Mouse (Mus musculus) adrenal gland (tissue): ENCODE data around the gene Gm49383.

Source experiments
- intact Hi-C: fragments of 180-260 bp; cut with DNase I; formaldehyde crosslinking; loops from one replicate; pipeline ENCODE4 v1.15.1; 2025
- long read RNA-seq, 2 experiments: library from polyadenylated mRNA; unstranded; transcript quantifications; one replicate each; pipeline ENCODE4 v2.0.0; 2020; ENCODE audit warnings: borderline replicate concordance in 1 of 2; ENCODE audit not compliant: insufficient replicate concordance in 1 of 2

The Gm49383 gene
- long read RNA-seq, experiment 1, partial matches to known transcripts, result 0 of 1 reads
- long read RNA-seq, experiment 1, other reads (novel, unspliced or antisense), result 1 of 1 reads
- long read RNA-seq, experiment 2, partial matches to known transcripts, result 2 of 3 reads
- long read RNA-seq, experiment 2, other reads (novel, unspliced or antisense), result 1 of 3 reads

- intact Hi-C loops, result loop anchor here (5.0 kb wide), 1 partner anchor 111 kb away; no protein-coding TSS in a partner anchor
Measured at GRCm38 (mm10) chr12:69196444-69197377, at the start of gene Gm49383. Gene Gm49383 (minus strand): TSS chr12:69197104.

- intact Hi-C loops, result no loop called here
Measured at GRCm38 (mm10) chr12:69241771-69242431, 45.0 kb upstream of the Gm49383 start.

- intact Hi-C loops, result no loop called here
Measured at GRCm38 (mm10) chr12:69241405-69241770, 44.5 kb upstream of the Gm49383 start.

- intact Hi-C loops, result no loop called here
Measured at GRCm38 (mm10) chr12:69240876-69241275, 44.0 kb upstream of the Gm49383 start, which contains the start of gene Klhdc1. Gene Klhdc1 (plus strand): TSS chr12:69241176.

GRCm38 (mm10) chr12:69238284-69238683 lies 41.4 kb upstream of the Gm49383 start:
- intact Hi-C loops, result no loop called here

- intact Hi-C loops, result no loop called here
Measured at GRCm38 (mm10) chr12:69235782-69236181, 38.9 kb upstream of the Gm49383 start.

GRCm38 (mm10) chr12:69229251-69229650 lies 32.3 kb upstream of the Gm49383 start:
- intact Hi-C loops, result no loop called here

- intact Hi-C loops, result no loop called here
Measured at GRCm38 (mm10) chr12:69227776-69228466, 31.0 kb upstream of the Gm49383 start, which contains the start of gene Pole2. Gene Pole2 (minus strand): TSS chr12:69228195.

GRCm38 (mm10) chr12:69220613-69221277 lies 23.8 kb upstream of the Gm49383 start:
- intact Hi-C loops, result no loop called here

GRCm38 (mm10) chr12:69216587-69216986 lies 19.7 kb upstream of the Gm49383 start:
- intact Hi-C loops, result no loop called here

GRCm38 (mm10) chr12:69215000-69215785 lies 18.3 kb upstream of the Gm49383 start:
- intact Hi-C loops, result no loop called here

GRCm38 (mm10) chr12:69214393-69214792 lies 17.5 kb upstream of the Gm49383 start:
- intact Hi-C loops, result no loop called here

- intact Hi-C loops, result no loop called here
Measured at GRCm38 (mm10) chr12:69213186-69213777, 16.4 kb upstream of the Gm49383 start.

- intact Hi-C loops, result no loop called here
Measured at GRCm38 (mm10) chr12:69211057-69211456, 14.2 kb upstream of the Gm49383 start.

GRCm38 (mm10) chr12:69210056-69210979 lies 13.4 kb upstream of the Gm49383 start:
- intact Hi-C loops, result no loop called here

- intact Hi-C loops, result loop anchor here (10.0 kb wide), 1 partner anchor 366 kb away; no protein-coding TSS in a partner anchor
Measured at GRCm38 (mm10) chr12:69208520-69208919, 11.6 kb upstream of the Gm49383 start.

- intact Hi-C loops, result loop anchor here (10.0 kb wide), 1 partner anchor 367 kb away; no protein-coding TSS in a partner anchor
Measured at GRCm38 (mm10) chr12:69207926-69208325, 11.0 kb upstream of the Gm49383 start.

GRCm38 (mm10) chr12:69207396-69207795 lies 10.5 kb upstream of the Gm49383 start:
- intact Hi-C loops, result loop anchor here (10.0 kb wide), 1 partner anchor 367 kb away; no protein-coding TSS in a partner anchor
